ENCODE assay signal across 8 mouse cellular contexts in the genomic region with DNA sequence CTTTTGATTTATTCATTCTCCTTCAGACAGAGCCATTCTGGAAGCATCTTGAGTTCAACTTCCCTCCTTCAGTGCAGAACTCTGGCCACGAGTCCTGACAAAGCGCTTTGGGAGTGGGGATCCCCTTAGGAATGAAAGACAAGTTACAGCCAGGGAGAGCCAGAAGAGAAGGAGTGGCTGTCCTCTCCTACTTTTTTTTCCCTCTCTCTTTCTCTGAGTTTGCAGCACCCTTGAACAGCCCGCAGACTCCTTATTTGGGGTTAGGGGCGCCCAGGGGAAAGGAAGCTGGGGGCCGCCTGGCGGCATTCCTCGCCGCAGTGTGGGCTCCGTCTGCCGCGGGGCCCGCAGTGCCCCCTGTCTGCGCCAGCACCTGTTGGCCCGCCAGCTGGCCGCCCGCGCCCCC. TPM values are rescaled to one million over a fixed set of nuclear protein-coding genes. Genes with fewer than 3 reads are reported as not detected.
DNase-seq lines count a peak whose midpoint lies in the region; ATAC-seq and TF ChIP-seq lines count a peak whose summit lies in the region.

Pdgfc (plus strand) TSS at position 266 of the 403 bp plus-strand sequence.

- peak within 1 kb of the TSS; percentile 86 for H3K9ac ChIP-seq in heart, embryonic 13.5 days
- H3K9ac ChIP-seq in CH12.LX (ENCODE audit: insufficient read depth, low read depth) = no peak within 1 kb of the TSS
- H3K9ac ChIP-seq in liver, embryonic 14.5 days (replicated peaks) = no peak within 1 kb of the TSS

- WGBS in heart, embryonic 13.5 days = 2% methylated on average over 13 of the region's 17 CpGs
- 1% methylated on average over 15 of the region's 17 CpGs for WGBS in forebrain, embryonic 10.5 days
- WGBS in liver, embryonic 14.5 days (ENCODE audit: insufficient replicate concordance) = 3% methylated on average over 16 of the region's 17 CpGs

- H3K27me3 ChIP-seq in heart, embryonic 13.5 days (replicated peaks) = no peaks in the 10 kb centered on the region
- H3K27me3 ChIP-seq in CH12.LX (replicated peaks) = peaks cover 7% of the 10 kb centered on the region
- H3K27me3 ChIP-seq in forebrain, embryonic 10.5 days (ENCODE audit: poor library complexity, severe bottlenecking) = peaks cover 25% of the 10 kb centered on the region
- H3K27me3 ChIP-seq in liver, embryonic 14.5 days (ENCODE audit: control insufficient read depth, insufficient read depth, low read length) = peaks cover 26% of the 10 kb centered on the region

- no peak for DNase-seq in heart, adult 11 months
- no peak for DNase-seq in CH12.LX (ENCODE audit: extremely low read depth)
- no peak for DNase-seq in forebrain, embryonic 10.5 days (ENCODE audit: extremely low spot score, low spot score)
- DNase-seq in liver, embryonic 14.5 days (ENCODE audit: low read depth in 3 of 3, low spot score in 3 of 3) = no peak
- no peak for DNase-seq in ovary, postnatal 14 days (ENCODE audit: low spot score)
- no peak for DNase-seq in adrenal gland, postnatal 25 days

- dilution Hi-C loops in CH12.LX (cut with MboI; ENCODE audit: extremely low pct_ligation_motif_present, extremely low pct_unique_long_range_greater_than_20kb, low sequenced_read_pairs) = no loop called here

- H3K27ac ChIP-seq in heart, embryonic 13.5 days (replicated peaks) = peak within 1 kb of the TSS; percentile 83
- H3K27ac ChIP-seq in CH12.LX (ENCODE audit: insufficient read depth, low read depth) = no peak within 1 kb of the TSS
- H3K27ac ChIP-seq in forebrain, embryonic 10.5 days = peak within 1 kb of the TSS; percentile 94
- H3K27ac ChIP-seq in liver, embryonic 14.5 days = no peak within 1 kb of the TSS

- peak within 1 kb of the TSS; percentile 93 for H3K4me2 ChIP-seq in heart, embryonic 13.5 days
- peak within 1 kb of the TSS; percentile 97 for H3K4me2 ChIP-seq in CH12.LX (ENCODE audit: insufficient read depth, low read depth, poor library complexity, severe bottlenecking)
- peak within 1 kb of the TSS; percentile 61 for H3K4me2 ChIP-seq in liver, embryonic 14.5 days (ENCODE audit: low read depth)

- H3K79me2 ChIP-seq in CH12.LX (replicated peaks; ENCODE audit: control insufficient read depth, extremely low read depth, insufficient read depth, poor library complexity, severe bottlenecking) = no peaks in the 10 kb centered on the region

- TF ChIP-seq EP300 in CH12.LX (IDR thresholded peaks at IDR 0.05; ENCODE audit: low read length) = no peak
- TF ChIP-seq EP300 in liver, embryonic 14.5 days (IDR thresholded peaks at IDR 0.05; ENCODE audit: low read depth) = no peak

- H3K9me3 ChIP-seq in heart, embryonic 13.5 days = no peaks in the 10 kb centered on the region
- H3K9me3 ChIP-seq in CH12.LX (replicated peaks; ENCODE audit: low read length) = no peaks in the 10 kb centered on the region
- no peaks in the 10 kb centered on the region for H3K9me3 ChIP-seq in forebrain, embryonic 10.5 days
- no peaks in the 10 kb centered on the region for H3K9me3 ChIP-seq in liver, embryonic 14.5 days (ENCODE audit: control insufficient read depth, low read length)

- TF ChIP-seq POLR2A in CH12.LX (IDR thresholded peaks at IDR 0.05; ENCODE audit: low read depth, low read length) = no peak

- in situ Hi-C loops in CH12.LX (cut with MboI; ENCODE audit: low pct_ligation_motif_present, low pct_unique_long_range_greater_than_20kb, low sequenced_read_pairs) = loop anchor here (10.0 to 25.0 kb wide), 2 partner anchors 751 to 889 kb away; no protein-coding TSS in a partner anchor

- no peak for TF ChIP-seq RAD21 in CH12.LX (IDR thresholded peaks at IDR 0.05; ENCODE audit: low read depth, low read length)

- H3K4me3 ChIP-seq in heart, embryonic 13.5 days = peak within 1 kb of the TSS; percentile 86
- H3K4me3 ChIP-seq in CH12.LX (replicated peaks in 1 of 3; ENCODE audit: low read depth in 2 of 3, low read length in 2 of 3, poor library complexity in 1 of 3) = peak within 1 kb of the TSS; percentile 10 to 62 (median 59)
- H3K4me3 ChIP-seq in forebrain, embryonic 10.5 days = peak within 1 kb of the TSS; percentile 82
- H3K4me3 ChIP-seq in liver, embryonic 14.5 days (ENCODE audit: insufficient read depth in 1 of 2, low read depth in 2 of 2, low read length in 2 of 2) = peak within 1 kb of the TSS; percentile 33 to 49

- TF ChIP-seq CTCF in CH12.LX (conservative IDR thresholded peaks at IDR 0.05 in 1 of 2, IDR thresholded peaks at IDR 0.05 in 1 of 2; ENCODE audit: low read depth in 2 of 2, low read length in 2 of 2) = no peak
- TF ChIP-seq CTCF in liver, embryonic 14.5 days (IDR thresholded peaks at IDR 0.05; ENCODE audit: low read depth) = no peak

- peak; percentile 56; the same call in 1 of the 2 replicates for ATAC-seq in heart, embryonic 13.5 days (ENCODE audit: extremely low read depth, insufficient number of reproducible peaks, low FRiP score, low TSS enrichment)
- ATAC-seq in liver, embryonic 14.5 days (ENCODE audit: insufficient read depth) = no peak
- ATAC-seq in monocyte, adult 5-6 weeks (replicated peaks; ENCODE audit: insufficient number of reproducible peaks, low FRiP score, low TSS enrichment, poor library complexity, severe bottlenecking) = no peak

- H3K4me1 ChIP-seq in heart, embryonic 13.5 days = peaks cover 23% of the 10 kb centered on the region
- H3K4me1 ChIP-seq in CH12.LX (ENCODE audit: control insufficient read depth in 1 of 2, insufficient read depth in 2 of 2) = peaks cover 5 to 10% of the 10 kb centered on the region in 2 experiments; a peak in 3 of 4 replicates
- H3K4me1 ChIP-seq in forebrain, embryonic 10.5 days = peaks cover 22% of the 10 kb centered on the region
- H3K4me1 ChIP-seq in liver, embryonic 14.5 days (replicated peaks; ENCODE audit: control insufficient read depth in 2 of 2, insufficient read depth in 2 of 2, low read length in 1 of 2) = no peaks in the 10 kb centered on the region

- no peaks in the 10 kb centered on the region for H3K36me3 ChIP-seq in heart, embryonic 13.5 days
- no peaks in the 10 kb centered on the region for H3K36me3 ChIP-seq in CH12.LX (replicated peaks in 1 of 2; ENCODE audit: control insufficient read depth in 1 of 2, insufficient read depth in 1 of 2, low read length in 1 of 2)
- no peaks in the 10 kb centered on the region for H3K36me3 ChIP-seq in forebrain, embryonic 10.5 days (replicated peaks)
- H3K36me3 ChIP-seq in liver, embryonic 14.5 days (replicated peaks; ENCODE audit: control insufficient read depth, insufficient read depth, low read depth) = no peaks in the 10 kb centered on the region

TF ChIP-seq in CH12.LX, 34 proteins besides CTCF, POLR2A, EP300 and RAD21:
- TF ChIP-seq ZC3H11A (IDR thresholded peaks at IDR 0.05; ENCODE audit: low read depth, low read length) (no peak), KAT2A (IDR thresholded peaks at IDR 0.05; ENCODE audit: insufficient replicate concordance, low read length) (no peak), TCF12 (IDR thresholded peaks at IDR 0.05; ENCODE audit: low read depth, low read length) (no peak), SIN3A (IDR thresholded peaks at IDR 0.05; ENCODE audit: low read length) (no peak), RCOR1 (conservative IDR thresholded peaks at IDR 0.05; ENCODE audit: low read depth, low read length) (no peak), ETS1 (conservative IDR thresholded peaks at IDR 0.05; ENCODE audit: low read depth, low read length) (no peak), UBTF (IDR thresholded peaks at IDR 0.05; ENCODE audit: low read depth, low read length) (no peak), USF2 (conservative IDR thresholded peaks at IDR 0.05; ENCODE audit: low read depth, low read length) (no peak), IRF4 (IDR thresholded peaks at IDR 0.05; ENCODE audit: low read depth, low read length) (no peak)

RNA-seq across cellular contexts. Expression of gene Pdgfc, which starts in this region (rescaled TPM):
- 4.5 and 5.0 TPM in 2 replicates for polyA plus RNA-seq in heart, embryonic 13.5 days (2015; fragmentation: Nextera tagmentation; extraction: Ambion mirVana)
- total RNA-seq in CH12.LX (2012; rRNA removed) (0.17 TPM in 1 of 2 replicates, not detected in the other), CH12.LX (2014; rRNA removed) (0.09 TPM in 1 of 2 replicates, not detected in the other)
- polyA plus RNA-seq in CH12.LX (2012; ENCODE audit: insufficient read length, low read depth) = 0.18 and 0.20 TPM in 2 replicates
- 11.3 and 13.4 TPM in 2 replicates for polyA plus RNA-seq in forebrain, embryonic 10.5 days (2016; fragmentation: Nextera tagmentation; extraction: Ambion mirVana)
- 0.16 and 0.32 TPM in 2 replicates for polyA plus RNA-seq in liver, embryonic 14.5 days (2012; rRNA removed)
- polyA plus RNA-seq in liver, embryonic 14.5 days (2014; fragmentation: Nextera tagmentation; extraction: Ambion mirVana) = 0.25 and 0.37 TPM in 2 replicates
- total RNA-seq in adrenal gland, postnatal 25 days (2021) = 6.8 and 7.9 TPM in 2 replicates
- total RNA-seq in monocyte, adult 5-6 weeks (2017) = 0.86 TPM in 1 of 3 replicates, not detected in the others

Comparison
In these comparisons a context has a peak if more than half of its experiments do, and no peak if none do; other contexts are left out.
1. H3K27ac ChIP-seq: peak in heart, embryonic 13.5 days (single experiment) and forebrain, embryonic 10.5 days (single experiment); none in CH12.LX (single experiment) and liver, embryonic 14.5 days (single experiment).
2. Peak in every context shown above with its lines, with median percentiles within 50 percentile points of each other: H3K4me2 ChIP-seq and H3K4me3 ChIP-seq.